Comparison of ENCODE assay signal across 30 mouse cellular contexts in the genomic region with DNA sequence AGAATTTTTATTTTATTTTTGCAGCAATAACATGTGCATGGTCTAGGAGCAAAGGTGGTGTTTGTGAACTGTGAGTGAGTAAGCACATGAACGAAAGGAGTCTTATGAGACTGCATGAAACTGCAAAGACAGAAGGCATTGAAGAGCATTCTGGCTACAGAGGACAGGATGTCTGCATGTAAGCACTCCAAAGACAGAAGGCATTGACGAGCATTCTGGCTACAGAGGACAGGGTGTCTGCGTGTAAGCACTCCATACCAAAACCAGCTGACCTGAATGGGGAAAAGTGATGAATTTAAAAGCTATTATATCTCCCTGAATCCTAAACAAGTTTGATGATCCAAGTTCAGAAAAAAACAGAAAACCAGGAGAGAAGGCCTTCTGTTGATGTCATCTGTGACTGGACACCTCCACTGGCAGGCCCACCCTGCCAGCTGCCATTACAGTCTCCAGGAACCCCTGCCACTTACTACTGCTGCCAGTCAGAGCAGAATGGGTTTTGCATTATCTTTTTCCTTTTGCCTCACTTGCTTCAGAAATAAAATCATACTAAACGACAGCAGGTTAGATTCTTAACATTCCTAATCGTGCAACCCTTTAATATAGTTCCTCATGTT. TPM values are rescaled to one million over a fixed set of nuclear protein-coding genes. Genes with fewer than 3 reads are reported as not detected.
A peak's percentile ranks its signal among the peaks of the same experiment; 100 is the strongest.
DNase-seq lines count a peak whose midpoint lies in the region; ATAC-seq and TF ChIP-seq lines count a peak whose summit lies in the region.
"Had no signal": no experiment of that assay in that cellular context is flagged by ENCODE, and none has a peak within 500 bp of the region (broad histone marks: within the 10 kb centered on the region; RNA-seq: fewer than 3 reads in every experiment).

No protein-coding gene starts in this region.

- H3K4me1 ChIP-seq in cerebellum, adult 2 months (ENCODE audit: control insufficient read depth, insufficient read depth, low read length) = no peaks in the 10 kb centered on the region
- no peaks in the 10 kb centered on the region for H3K4me1 ChIP-seq in forebrain, postnatal 0 days (ENCODE audit: insufficient read depth)
- no peaks in the 10 kb centered on the region for H3K4me1 ChIP-seq in forebrain, embryonic 10.5 days
- H3K4me1 ChIP-seq: embryonic facial prominence, embryonic 12.5 days; embryonic facial prominence, embryonic 15.5 days; forebrain, embryonic 12.5 days; heart, embryonic 15.5 days; hindbrain, embryonic 10.5 days; hindbrain, embryonic 13.5 days; intestine, embryonic 15.5 days had no signal

- no peaks in the 10 kb centered on the region for H3K9me3 ChIP-seq in forebrain, postnatal 0 days (ENCODE audit: low read length)
- H3K9me3 ChIP-seq in forebrain, embryonic 10.5 days = no peaks in the 10 kb centered on the region
- H3K9me3 ChIP-seq: embryonic facial prominence, embryonic 12.5 days; embryonic facial prominence, embryonic 15.5 days; forebrain, embryonic 12.5 days; heart, embryonic 15.5 days; hindbrain, embryonic 10.5 days; hindbrain, embryonic 13.5 days; intestine, embryonic 15.5 days had no signal

- no peak for TF ChIP-seq CTCF in cerebellum, adult 2 months (IDR thresholded peaks at IDR 0.05; ENCODE audit: borderline replicate concordance, insufficient read depth, low read depth, low read length)
- no peak for TF ChIP-seq CTCF in forebrain, postnatal 0 days (IDR thresholded peaks at IDR 0.05; ENCODE audit: low read depth)

- peak; percentile 63 to 66 for DNase-seq in cerebellum, postnatal 10 days
- DNase-seq in cerebellum, adult 2 months = no peak
- peak; percentile 32 for DNase-seq in forebrain, postnatal 0 days
- no peak for DNase-seq in forebrain, embryonic 10.5 days (ENCODE audit: extremely low spot score, low spot score)
- peak; percentile 9 to 53 for DNase-seq in layer of hippocampus, postnatal 14 days (ENCODE audit: low spot score in 2 of 2)
- no peak for DNase-seq in layer of hippocampus, adult 9-10 months (ENCODE audit: low spot score)
- peak; percentile 68 for DNase-seq in Muller cell, postnatal 12 days (ENCODE audit: inconsistent ontology term)
- DNase-seq: adrenal gland, adult 2 months; adrenal gland, postnatal 14 days; cerebellum, adult 18-20 months; cerebellum, adult 9-11 months; gastrocnemius, postnatal 10 days; gastrocnemius, postnatal 36 days; heart, postnatal 10 days; heart, postnatal 36 days; kidney, adult 11 months had no signal

- H3K9ac ChIP-seq in forebrain, postnatal 0 days = no peak overlapping the region
- H3K9ac ChIP-seq: embryonic facial prominence, embryonic 12.5 days; embryonic facial prominence, embryonic 15.5 days; forebrain, embryonic 12.5 days; heart, embryonic 15.5 days; hindbrain, embryonic 13.5 days; intestine, embryonic 15.5 days had no signal

- no peaks in the 10 kb centered on the region for H3K27me3 ChIP-seq in cerebellum, adult 2 months (ENCODE audit: control insufficient read depth, insufficient read depth, low read length)
- no peaks in the 10 kb centered on the region for H3K27me3 ChIP-seq in forebrain, postnatal 0 days (ENCODE audit: insufficient read depth, low read length)
- H3K27me3 ChIP-seq in forebrain, embryonic 10.5 days (ENCODE audit: poor library complexity, severe bottlenecking) = no peaks in the 10 kb centered on the region
- H3K27me3 ChIP-seq: embryonic facial prominence, embryonic 12.5 days; embryonic facial prominence, embryonic 15.5 days; forebrain, embryonic 12.5 days; heart, embryonic 15.5 days; hindbrain, embryonic 13.5 days; intestine, embryonic 15.5 days had no signal

- TF ChIP-seq POLR2A in cerebellum, adult 2 months (IDR thresholded peaks at IDR 0.05; ENCODE audit: borderline replicate concordance, insufficient read depth, low read length) = no peak

- H3K4me2 ChIP-seq in forebrain, postnatal 0 days (ENCODE audit: low read depth) = no peak overlapping the region
- H3K4me2 ChIP-seq: embryonic facial prominence, embryonic 12.5 days; embryonic facial prominence, embryonic 15.5 days; forebrain, embryonic 12.5 days; heart, embryonic 11.5 days; heart, embryonic 15.5 days; hindbrain, embryonic 13.5 days; intestine, embryonic 15.5 days had no signal

- 26% methylated on average over 5 of the region's 5 CpGs for WGBS in cerebellum, adult 2 months
- 66% methylated on average over 5 of the region's 5 CpGs for WGBS in forebrain, postnatal 0 days
- WGBS in forebrain, embryonic 10.5 days = 89% methylated on average over 5 of the region's 5 CpGs

- H3K27ac ChIP-seq in cerebellum, adult 2 months (ENCODE audit: insufficient read depth, low read length) = no peak overlapping the region
- no peak overlapping the region for H3K27ac ChIP-seq in forebrain, postnatal 0 days (ENCODE audit: low read depth, low read length)
- H3K27ac ChIP-seq in forebrain, embryonic 10.5 days = no peak overlapping the region
- H3K27ac ChIP-seq: embryonic facial prominence, embryonic 12.5 days; embryonic facial prominence, embryonic 15.5 days; forebrain, embryonic 12.5 days; heart, embryonic 15.5 days; hindbrain, embryonic 10.5 days; hindbrain, embryonic 13.5 days; intestine, embryonic 15.5 days had no signal

- H3K4me3 ChIP-seq in cerebellum, adult 2 months (replicated peaks; ENCODE audit: insufficient read depth, low read depth, low read length) = no peak overlapping the region
- H3K4me3 ChIP-seq in forebrain, postnatal 0 days (ENCODE audit: low read depth, low read length) = no peak overlapping the region
- no peak overlapping the region for H3K4me3 ChIP-seq in forebrain, embryonic 10.5 days
- H3K4me3 ChIP-seq: embryonic facial prominence, embryonic 12.5 days; embryonic facial prominence, embryonic 15.5 days; forebrain, embryonic 12.5 days; heart, embryonic 15.5 days; hindbrain, embryonic 10.5 days; hindbrain, embryonic 13.5 days; intestine, embryonic 15.5 days had no signal

- ATAC-seq in forebrain, postnatal 0 days = peak; percentile 96
- no peak for ATAC-seq in activated CD4-positive, CD25-positive, alpha-beta regulatory T cell, adult 4 months
- ATAC-seq: hindbrain, embryonic 16.5 days; intestine, embryonic 15.5 days; Patski had no signal

- no peaks in the 10 kb centered on the region for H3K36me3 ChIP-seq in forebrain, postnatal 0 days (ENCODE audit: insufficient read depth)
- H3K36me3 ChIP-seq in forebrain, embryonic 10.5 days (replicated peaks) = no peaks in the 10 kb centered on the region
- H3K36me3 ChIP-seq: embryonic facial prominence, embryonic 12.5 days; embryonic facial prominence, embryonic 15.5 days; forebrain, embryonic 12.5 days; heart, embryonic 15.5 days; hindbrain, embryonic 10.5 days; hindbrain, embryonic 13.5 days; intestine, embryonic 15.5 days had no signal

RNA-seq across cellular contexts. Expression of a gene that starts 23.2 kb away (rescaled TPM):
- not detected in 2 replicates for polyA plus RNA-seq in cerebellum, adult 2 months (2012; rRNA removed)
- 0.19 TPM in 1 of 2 replicates, not detected in the other for total RNA-seq in forebrain, postnatal 0 days (2014; rRNA removed)
- 0.15 and 0.17 TPM in 2 replicates for polyA plus RNA-seq in forebrain, postnatal 0 days (2015; fragmentation: Nextera tagmentation; extraction: Ambion mirVana)
- 0.12 TPM in 1 of 2 replicates, not detected in the other for polyA plus RNA-seq in forebrain, embryonic 10.5 days (2016; fragmentation: Nextera tagmentation; extraction: Ambion mirVana)
- not detected for total RNA-seq in layer of hippocampus, postnatal 14 days (2021)
- 1 to 10 TPM in 1 of 2 experiments, not detected in 1; 5.8 TPM for polyA plus RNA-seq in activated CD4-positive, CD25-positive, alpha-beta regulatory T cell, adult 4 months (2017; shearing (Covaris generic))
- total RNA-seq: ES-E14; heart, adult 8-10 months; heart, postnatal 10 days; heart, postnatal 36 days had no signal
- polyA plus RNA-seq: brain, embryonic 14.5 days; forebrain, embryonic 12.5 days; hindbrain, embryonic 10.5 days; hindbrain, embryonic 13.5 days; hindbrain, embryonic 16.5 days; Patski had no signal

RNA-seq across cellular contexts. Expression of a gene that starts 32.0 kb away (rescaled TPM):
- 0.44 and 0.59 TPM in 2 replicates for polyA plus RNA-seq in cerebellum, adult 2 months (2012; rRNA removed)
- total RNA-seq in forebrain, postnatal 0 days (2014; rRNA removed) = 1.8 and 2.0 TPM in 2 replicates
- 2.6 and 2.8 TPM in 2 replicates for polyA plus RNA-seq in forebrain, postnatal 0 days (2015; fragmentation: Nextera tagmentation; extraction: Ambion mirVana)
- polyA plus RNA-seq in forebrain, embryonic 10.5 days (2016; fragmentation: Nextera tagmentation; extraction: Ambion mirVana) = 2.2 and 3.4 TPM in 2 replicates
- under 1 TPM; 0.41 to 0.67 TPM for total RNA-seq in layer of hippocampus, postnatal 14 days (2021)
- polyA plus RNA-seq in activated CD4-positive, CD25-positive, alpha-beta regulatory T cell, adult 4 months (2017; shearing (Covaris generic)) = under 1 TPM in 1 of 2 experiments, not detected in 1; 0.52 TPM

RNA-seq across cellular contexts. Expression of a gene that starts 54.7 kb away (rescaled TPM):
- 530 and 601 TPM in 2 replicates for polyA plus RNA-seq in cerebellum, adult 2 months (2012; rRNA removed)
- total RNA-seq in forebrain, postnatal 0 days (2014; rRNA removed) = 17.8 and 43.3 TPM in 2 replicates
- polyA plus RNA-seq in forebrain, postnatal 0 days (2015; fragmentation: Nextera tagmentation; extraction: Ambion mirVana) = 27.8 and 35.5 TPM in 2 replicates
- polyA plus RNA-seq in forebrain, embryonic 10.5 days (2016; fragmentation: Nextera tagmentation; extraction: Ambion mirVana) = 88.4 and 120 TPM in 2 replicates
- 10 to 100 TPM; 85.8 to 91.1 TPM for total RNA-seq in layer of hippocampus, postnatal 14 days (2021)
- polyA plus RNA-seq in activated CD4-positive, CD25-positive, alpha-beta regulatory T cell, adult 4 months (2017; shearing (Covaris generic)) = 10 to 100 TPM in 1 of 2 experiments, 1 to 10 TPM in 1; 4.1 to 19.6 TPM

Comparison
In these comparisons a context has a peak if more than half of its experiments do, and no peak if none do; other contexts are left out.
1. DNase-seq: peak in cerebellum, postnatal 10 days (2 of 2), forebrain, postnatal 0 days (single experiment), layer of hippocampus, postnatal 14 days (2 of 2) and Muller cell, postnatal 12 days (single experiment); none in cerebellum, adult 2 months (0 of 2), forebrain, embryonic 10.5 days (single experiment) and layer of hippocampus, adult 9-10 months (single experiment).